Mouse (Mus musculus) urinary bladder, postnatal 14 days (tissue): ENCODE data around the gene Arid4b.
A peak's percentile ranks its signal among the peaks of the same experiment; 100 is the strongest.

ENCODE experiments used
- DNase-seq: peaks from one replicate; pipeline ENCODE4 v3.0.0; 2021; ENCODE audit warnings: low spot score

Gene Arid4b

DNA sequence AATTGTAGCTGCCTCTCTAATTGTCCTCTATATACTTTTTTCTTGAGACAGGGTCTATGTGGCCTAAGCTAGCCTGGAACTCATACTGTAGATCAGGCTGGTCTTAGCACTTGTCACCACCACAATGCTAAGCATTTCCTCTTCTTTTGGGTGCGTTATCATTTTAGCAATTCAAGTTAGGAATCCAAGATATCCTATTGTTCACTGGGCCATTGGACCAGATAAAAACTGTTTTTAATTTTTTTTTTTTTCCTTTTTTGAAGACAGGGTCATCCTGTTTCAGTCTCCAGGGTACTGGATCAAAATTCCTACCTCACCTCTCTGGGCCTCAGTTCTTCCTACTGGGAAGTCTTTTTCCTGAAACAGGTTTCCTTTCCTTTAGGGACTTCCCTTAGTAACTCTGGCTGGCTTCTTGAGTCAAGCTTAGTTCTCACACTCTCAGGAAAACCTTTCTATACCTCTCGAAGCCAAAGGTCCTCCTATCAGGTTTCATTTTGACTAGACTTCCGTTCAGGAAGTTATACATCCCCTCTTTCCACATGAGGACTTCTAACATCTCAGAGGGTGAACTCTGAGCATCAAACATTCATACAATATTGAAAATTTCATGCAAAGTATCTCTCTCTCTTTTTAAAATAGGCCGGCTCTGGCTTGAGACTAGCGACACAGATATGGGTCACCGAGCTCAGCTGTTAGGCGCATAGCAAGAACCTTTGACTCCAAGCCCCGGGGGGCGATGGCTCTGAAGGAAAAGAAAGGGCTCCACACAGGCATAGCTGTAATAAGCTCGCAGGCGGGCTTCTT lies 621 bp upstream of the Arid4b start:
- no peak for DNase-seq

DNA sequence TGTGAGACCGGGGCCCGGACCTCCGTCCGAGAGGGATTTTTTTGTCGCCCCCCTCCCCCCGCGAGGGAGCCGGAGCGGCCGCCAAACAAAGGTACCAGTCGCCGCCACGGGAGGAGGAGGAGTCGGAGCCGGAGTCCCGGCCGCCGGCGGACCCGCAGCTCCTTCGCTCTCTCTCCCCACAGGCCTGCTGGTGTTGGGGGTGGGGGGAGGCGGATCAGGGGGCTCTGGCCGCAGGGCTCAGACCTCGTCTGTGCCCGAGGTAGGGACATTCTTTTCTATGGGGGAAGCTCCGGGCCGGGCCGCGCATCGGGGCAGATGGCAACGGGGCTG lies 875 bp downstream of the Arid4b start:
- DNase-seq, result no peak

DNA sequence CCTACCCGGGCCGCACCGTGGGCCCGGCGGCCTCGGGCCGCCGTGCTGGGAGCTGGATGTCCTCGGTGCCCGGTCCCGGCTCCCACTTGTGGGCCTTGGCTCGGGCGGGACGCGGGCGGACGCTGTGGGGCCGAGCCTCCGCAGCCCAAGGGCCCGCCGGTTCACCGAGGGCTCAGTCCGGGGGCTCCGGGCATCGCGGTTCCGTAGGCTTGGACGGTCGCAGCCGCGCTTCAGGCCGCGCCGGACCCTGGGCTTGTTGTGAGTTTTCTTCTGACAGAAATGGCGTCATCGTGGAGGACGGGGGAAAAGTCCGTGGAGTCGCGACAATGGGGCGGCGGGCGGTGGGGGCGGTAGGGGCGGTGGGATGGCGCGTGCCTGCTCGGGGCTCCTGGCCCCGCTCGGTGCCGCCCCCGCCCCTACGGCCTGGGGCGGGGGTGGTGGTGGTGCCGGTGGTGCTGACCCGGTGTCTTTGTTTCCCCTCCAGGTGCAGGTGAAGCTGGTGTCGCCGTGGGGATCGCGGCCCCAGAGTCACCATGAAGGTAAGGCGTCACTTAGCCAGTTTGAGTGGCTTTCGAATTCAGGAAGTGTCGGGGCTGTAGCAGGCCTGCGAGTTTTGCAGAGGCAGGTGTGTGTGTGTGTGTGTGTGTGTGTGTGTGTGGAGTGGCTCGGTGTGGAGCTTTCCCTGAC lies 1.5 kb downstream of the Arid4b start:
- peak; percentile 61 for DNase-seq

DNA sequence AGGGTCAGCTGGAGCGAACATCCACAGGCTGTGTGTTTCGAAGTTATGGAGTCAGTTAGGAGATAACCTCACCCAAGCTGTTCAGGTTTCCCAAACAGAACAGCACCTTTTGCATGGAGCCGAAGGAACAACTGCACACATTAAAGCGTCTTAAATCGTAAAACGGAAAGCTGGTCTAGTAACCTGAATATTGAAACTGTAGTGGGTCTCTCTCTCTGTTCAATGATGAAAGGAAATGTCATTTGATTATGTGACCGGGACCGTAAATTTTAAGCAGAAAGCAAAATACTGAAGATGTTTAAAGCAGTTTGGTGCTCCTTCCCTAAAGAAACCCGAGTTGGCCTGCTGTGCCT lies 2.0 kb downstream of the Arid4b start:
- no peak for DNase-seq

DNA sequence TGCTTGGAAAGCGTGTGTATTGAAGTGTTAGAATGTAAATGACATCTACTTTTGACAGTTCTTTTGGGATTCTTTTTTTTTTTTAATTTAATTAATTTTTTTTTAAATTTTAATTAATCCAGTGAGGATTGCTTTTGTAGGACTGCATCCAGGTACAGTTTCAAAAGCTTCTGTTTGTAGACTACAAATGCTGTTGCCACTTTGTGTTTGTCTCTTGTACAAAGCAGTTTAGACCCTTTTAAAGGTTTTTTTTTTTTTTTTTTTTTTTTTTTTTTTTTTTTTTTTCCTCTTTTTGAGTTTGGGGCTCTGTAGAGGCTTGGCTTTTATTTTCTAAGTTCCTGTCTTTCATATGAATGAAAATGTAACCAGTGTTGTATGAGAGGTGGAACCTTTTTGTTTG lies 2.7 kb downstream of the Arid4b start:
- DNase-seq, result no peak

DNA sequence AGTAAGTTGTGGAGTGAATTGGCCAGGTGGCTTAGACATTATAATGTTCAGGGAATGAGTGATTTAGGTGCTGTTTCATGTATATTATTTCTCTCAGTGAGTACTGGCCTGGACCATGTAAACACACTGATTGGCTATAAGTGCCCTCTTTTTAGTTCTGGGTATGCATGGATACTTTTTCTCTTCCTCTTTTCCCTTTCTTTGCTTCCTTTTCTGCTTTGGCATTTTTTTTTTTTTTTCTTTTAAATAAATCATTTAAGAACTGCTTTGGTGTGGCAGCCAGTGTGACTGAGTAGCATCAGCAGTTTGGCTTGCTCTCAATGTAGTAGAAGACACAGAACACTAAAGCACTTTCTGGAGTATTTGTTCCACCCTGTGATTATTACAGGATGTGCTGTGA lies 5.0 kb downstream of the Arid4b start:
- DNase-seq, result no peak

DNA sequence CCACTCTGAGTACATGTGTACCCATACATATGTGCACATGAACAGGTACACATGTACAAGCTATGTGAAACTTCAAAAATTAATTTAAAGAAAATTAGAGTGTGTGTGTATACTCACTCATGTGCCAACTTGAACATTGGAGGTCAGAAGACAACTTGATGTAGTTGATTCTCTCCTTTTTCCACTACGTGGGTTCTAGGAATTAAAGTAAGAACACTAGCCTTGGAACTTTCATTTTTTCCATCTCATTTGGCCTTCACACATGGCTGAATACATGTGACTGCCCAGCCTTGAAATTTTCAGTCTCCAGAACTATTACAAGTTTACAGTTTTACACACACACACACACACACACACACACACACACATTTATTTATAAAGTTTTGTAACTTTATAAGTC lies 6.3 kb downstream of the Arid4b start:
- DNase-seq, result no peak

DNA sequence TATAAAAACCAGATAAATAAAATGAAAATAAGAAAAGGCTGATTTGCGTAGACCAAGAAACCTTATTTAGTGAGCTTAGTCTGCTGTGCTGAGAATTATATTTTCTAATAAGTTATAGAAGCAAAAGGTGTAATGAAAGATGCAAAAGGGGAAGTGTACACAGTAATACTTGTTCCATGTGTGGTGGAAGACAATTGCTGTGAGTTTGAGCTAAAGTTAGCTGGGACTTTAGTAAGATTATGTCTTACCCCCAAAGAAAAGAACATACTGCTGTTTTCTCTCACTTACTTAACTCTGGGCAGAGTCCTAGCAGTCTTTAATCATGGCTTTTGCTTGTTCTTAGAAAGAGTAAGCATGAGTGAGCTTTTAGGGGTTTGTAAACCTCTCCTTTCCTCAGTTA lies 11.3 kb downstream of the Arid4b start:
- DNase-seq, result no peak

DNA sequence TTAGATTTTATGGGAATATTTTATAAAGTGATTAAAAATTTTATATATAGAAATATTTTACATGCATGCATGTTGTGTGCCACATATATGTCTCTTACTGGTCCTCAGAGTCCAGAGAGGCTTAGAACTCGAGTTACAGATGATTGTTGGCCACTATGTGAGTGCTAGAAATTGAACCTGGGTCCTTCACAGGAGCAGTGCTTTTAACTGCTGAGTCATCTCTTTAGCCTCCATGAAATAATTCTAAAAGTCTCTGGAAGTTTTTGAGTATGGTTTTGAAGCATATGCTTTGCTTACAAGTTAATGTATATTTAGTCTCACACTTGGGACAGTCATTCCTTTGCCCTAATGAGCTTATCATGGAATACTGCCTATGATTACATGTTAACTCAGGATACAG lies 12.3 kb downstream of the Arid4b start:
- no peak for DNase-seq

DNA sequence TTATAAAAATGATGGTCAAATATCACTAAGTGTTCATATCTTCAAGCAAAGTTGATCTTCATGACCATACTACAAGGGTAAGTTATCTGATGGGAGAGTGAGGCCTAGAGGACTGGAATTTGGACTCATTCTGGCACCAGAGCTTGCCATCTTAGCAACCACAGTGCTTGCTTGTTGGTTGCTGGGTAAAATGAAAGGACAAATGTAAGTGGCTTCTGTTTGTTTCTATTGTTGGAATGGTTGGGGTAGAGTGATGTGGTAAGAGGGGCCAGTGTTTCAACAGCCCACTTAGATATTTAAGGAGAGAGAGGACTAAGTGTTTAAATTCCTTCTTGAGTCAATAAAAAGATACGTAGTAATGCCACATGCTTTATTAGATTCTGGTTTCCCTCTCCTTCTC lies 25.6 kb downstream of the Arid4b start:
- no peak for DNase-seq

DNA sequence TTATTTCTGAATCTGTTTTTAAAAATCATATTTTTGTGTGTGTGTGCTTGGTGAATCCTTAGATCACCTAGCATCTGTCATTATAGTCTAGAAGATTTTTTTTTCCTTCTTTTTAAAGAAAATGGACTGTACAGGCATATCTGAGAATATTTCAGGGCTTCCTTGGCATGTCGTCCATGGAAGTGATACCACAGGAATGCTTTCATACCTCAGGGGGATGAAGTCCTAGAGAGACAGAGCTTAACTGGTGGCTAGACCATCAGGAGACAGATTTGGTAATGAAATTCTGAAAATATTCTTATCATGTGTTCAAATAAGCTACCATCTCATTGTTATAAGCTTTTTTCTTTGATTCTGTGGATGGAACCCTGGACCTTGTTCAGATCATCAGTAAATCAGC lies 40.0 kb downstream of the Arid4b start:
- DNase-seq, result no peak

DNA sequence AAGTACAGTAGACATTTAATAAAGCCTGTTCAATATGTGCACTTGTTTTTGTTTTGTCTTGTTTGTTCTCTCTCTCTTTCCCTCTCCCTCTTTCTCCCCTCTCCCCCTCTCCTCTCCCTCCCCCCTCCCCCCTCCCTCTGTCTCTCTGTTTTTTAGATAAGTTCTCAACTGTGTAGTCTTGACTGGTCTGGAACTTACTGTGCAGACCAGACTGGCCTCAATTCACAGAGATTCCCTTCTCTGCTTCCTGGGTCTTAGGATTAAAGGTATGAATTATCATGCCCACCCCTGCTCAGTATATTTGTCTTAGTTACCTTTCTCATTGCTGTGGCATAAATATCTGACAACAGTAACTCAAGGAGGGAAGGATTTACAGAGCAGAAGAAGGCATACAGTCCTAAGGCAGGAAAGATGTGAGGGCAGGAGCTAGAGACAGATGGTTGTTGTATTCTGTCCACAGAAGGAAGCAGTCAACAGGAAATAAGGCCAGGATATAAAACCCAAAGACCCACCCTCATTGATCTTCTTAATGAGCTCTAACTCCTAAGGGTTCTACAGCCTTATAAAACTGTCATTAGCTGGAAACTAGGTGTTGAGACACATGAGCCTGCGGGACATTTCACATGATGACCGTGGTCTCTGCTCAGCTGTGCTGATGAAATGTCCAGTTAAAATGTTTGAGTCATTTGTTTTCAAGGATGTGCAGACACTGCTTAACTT lies 47.3 kb downstream of the Arid4b start:
- DNase-seq, result no peak

DNA sequence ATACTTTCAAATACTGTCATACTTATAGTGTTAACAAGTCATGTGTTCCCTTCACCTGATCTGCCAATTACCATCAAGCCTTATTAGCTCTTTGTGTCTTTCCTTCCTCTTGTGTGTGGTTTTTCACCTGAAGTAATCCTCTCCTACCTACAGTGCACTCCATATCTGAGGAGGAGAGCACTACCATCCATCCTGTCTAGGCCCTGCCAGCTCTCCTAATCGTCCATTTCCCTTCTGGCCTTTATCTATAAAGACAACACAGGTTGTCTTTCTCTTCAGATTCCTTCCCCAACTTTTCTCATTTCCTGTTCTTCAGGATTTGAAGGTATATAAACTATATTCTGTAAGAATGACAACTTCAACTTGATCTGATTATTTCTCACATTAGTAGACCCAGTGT lies 48.1 kb downstream of the Arid4b start:
- DNase-seq, result no peak

DNA sequence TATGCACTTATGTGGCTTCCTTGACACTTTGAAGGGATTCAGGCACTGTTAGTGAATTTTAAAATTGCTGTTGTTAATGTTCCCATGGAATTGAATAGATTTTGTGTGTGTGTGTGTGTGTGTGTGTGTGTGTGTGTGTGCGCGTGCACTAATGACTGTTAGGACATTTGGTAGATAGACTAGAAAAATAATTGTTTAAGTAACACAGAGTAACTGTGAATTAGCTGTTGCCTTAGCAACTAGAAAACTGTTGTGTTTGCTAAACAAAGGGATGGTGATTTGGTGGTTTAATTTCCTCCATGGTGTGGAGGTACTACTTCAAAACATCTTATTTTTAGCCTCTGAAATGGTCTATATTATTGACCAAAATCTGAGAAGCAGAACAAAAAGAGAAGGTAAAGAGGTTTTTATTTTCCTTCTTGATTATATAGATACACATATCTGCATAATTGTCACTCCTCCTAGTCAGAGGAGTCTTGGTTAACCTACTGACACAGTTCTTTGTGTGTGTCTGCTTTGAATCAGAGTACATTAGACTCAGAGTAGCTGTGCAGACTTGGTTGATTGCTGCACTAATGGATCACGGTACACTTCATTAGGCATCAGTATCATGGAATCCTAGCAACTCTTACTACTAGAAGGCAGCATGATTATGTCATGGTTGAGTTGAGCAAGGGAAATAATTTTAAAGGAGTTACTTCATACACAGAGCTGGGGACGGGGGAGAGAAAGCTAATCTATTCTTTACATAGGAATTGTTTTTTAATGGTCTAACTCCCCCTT lies 50.9 kb downstream of the Arid4b start:
- DNase-seq, result no peak

DNA sequence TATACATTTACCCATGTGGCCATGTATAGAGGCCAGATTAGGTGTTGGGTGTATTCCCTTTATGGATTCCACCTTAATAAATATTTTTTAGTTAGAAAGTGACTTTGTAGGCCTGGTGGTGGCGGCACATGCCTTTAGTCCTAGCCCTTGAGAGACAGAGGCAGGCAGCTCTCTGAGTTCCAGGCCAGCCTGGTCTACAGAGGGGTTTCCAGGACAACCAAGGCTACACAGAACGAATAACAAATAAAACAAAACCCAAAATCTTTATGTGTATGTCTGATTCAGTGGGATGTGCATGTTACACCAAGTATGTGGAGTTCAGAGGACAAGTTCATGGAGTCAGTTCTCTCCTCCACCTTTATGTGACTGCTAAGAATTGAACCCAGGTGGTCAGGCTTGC lies 52.8 kb downstream of the Arid4b start:
- DNase-seq, result no peak

DNA sequence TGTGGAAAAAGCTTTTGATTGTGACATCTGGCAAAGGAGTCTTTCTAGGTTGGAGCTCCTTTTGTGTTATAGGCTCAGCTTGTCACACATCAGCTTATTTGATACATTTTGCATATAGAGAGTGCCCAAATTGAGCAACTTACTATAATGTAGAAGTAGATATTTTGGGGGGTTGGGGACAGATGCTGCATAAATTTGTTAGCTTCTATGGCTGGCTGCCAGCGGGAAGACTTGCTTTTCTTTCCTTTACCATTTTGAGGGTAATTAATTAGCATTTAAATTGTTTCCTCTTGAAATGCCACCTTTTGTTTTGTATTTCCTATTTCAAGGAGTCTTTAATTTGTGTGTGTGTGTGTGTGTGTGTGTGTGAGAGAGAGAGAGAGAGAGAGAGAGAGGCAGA lies 68.6 kb downstream of the Arid4b start:
- no peak for DNase-seq

DNA sequence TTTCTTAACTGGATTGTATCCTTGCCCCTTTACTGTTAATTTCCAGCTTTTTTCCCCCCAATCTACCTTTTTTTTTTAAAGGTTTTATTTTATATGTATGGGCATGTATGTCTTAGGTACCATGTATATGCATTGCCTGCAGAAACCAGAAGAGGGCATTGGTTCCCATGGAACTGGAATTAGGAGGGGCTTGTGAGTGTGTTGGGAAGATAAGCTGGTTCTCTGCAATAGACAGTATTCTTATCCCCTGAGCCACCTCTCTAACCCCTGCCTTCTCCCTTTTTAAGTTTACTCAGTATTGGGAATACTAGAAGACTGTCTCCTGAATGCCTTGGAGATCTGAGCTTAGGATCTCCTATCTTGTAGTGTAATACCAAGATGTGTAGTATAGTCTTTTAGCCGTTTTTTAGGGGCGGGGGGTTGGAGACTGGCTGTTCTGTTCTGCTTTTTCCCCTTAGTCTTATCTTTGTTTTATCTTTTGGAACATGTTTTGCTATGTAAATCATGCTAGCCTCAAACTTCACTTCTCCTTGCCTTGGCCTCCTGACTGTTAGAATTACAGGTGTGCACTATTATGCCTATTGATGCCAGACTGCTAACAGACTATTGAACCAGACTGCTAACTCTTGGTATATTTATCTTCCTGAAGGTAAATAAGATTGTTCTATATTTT lies 79.4 kb downstream of the Arid4b start:
- no peak for DNase-seq

DNA sequence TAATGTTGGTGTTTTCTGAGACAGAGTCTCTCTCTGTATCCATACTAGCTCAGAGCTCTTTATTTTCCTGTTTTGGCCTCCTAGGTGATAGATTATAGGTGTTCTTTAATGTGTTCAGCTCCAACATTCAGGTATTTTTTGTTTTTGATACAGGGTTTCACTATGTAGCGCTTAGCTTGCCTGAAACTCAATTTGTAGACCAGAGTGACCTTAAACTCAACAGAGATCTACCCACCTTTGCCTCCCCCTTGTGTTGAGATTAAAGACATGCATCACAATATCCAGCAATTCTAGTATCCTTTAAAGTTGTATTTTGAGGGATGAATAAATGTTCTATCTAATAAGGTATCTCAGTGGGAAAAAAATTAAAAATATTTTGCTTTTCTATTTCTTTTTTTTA lies 115.0 kb downstream of the Arid4b start:
- DNase-seq, result no peak

DNA sequence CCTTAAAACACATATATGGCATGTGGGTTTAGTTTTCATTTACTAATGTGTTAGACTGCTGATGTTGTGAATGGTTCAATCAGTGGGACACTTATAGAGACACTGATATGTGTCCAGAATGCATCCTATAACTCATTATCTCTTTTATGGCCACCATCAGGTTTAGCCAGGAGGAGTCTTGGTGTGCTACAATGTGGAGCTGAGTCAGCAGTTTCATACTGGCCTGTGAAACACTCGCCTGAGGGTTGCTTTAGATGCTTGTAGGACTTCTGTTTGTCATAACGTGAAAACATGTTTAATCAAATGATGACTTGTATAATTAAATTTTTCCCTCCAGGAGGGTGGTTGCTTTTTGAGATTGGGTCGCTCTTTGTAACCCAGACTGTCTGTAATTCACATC lies 116.6 kb downstream of the Arid4b start:
- no peak for DNase-seq

DNA sequence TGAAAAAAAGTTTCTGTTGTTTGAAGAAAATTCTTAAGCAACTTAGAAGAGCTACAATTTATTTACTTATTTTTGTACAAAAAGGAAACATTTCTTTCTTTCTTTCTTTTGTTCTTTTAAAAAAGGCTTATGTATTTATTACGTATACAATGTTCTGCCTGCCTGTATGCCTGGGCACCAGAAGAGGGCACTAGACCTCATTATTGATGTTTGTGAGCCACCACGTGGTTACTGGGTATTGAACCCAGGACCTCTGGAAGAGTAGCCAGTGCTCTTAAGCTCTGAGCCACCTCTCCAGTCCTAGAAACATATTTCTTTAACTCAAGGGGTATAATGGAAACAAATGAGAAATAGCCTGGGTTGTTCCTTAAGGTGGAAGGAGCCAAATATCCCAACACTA lies 182.9 kb downstream of the Arid4b start:
- no peak for DNase-seq
